Mouse (Mus musculus) testis, adult 2 months (tissue): ENCODE results near the gene Dock9.

Experiments used
- CTCF ChIP-seq: fragments of 200-500 bp; IDR thresholded peaks from 2 replicates; pipeline ENCODE4 v1.5.1; 2012; ENCODE audit warnings: low read depth, mild to moderate bottlenecking, inconsistent platforms, low read length, moderate library complexity; ENCODE audit not compliant: control insufficient read depth, insufficient read depth, insufficient replicate concordance
- POLR2A ChIP-seq: fragments of 200-500 bp; IDR thresholded peaks from 2 replicates; pipeline ENCODE4 v1.6.1; 2012; ENCODE audit warnings: low read depth, mild to moderate bottlenecking, inconsistent platforms, low read length, moderate library complexity; ENCODE audit not compliant: control insufficient read depth

- TF ChIP-seq CTCF (no peak), POLR2A (no peak)
These were observed 3.3 kb upstream of the Dock9 start for GRCm38 (mm10) chr14:121800962-121801361.
